Mouse (Mus musculus) ES-E14 (cell line): ENCODE results near the gene Gatad2b. TPM values are rescaled to one million over a fixed set of nuclear protein-coding genes. Genes with fewer than 3 reads are reported as not detected.

Experiments used
- DNase-seq: peaks from one replicate; pipeline ENCODE4 v3.0.0-alpha.2; 2013; ENCODE audit warnings: low read depth, low spot score
- H3K27ac ChIP-seq: 2 replicates; pipeline ENCODE4 v1.5.1; 2012; ENCODE audit warnings: low read depth, mild to moderate bottlenecking, low read length, moderate library complexity, mixed read lengths; ENCODE audit not compliant: poor library complexity, insufficient read depth, severe bottlenecking
- H3K36me3 ChIP-seq: 2 replicates; pipeline ENCODE4 v1.6.1; 2012; ENCODE audit warnings: mild to moderate bottlenecking, low read length, moderate library complexity, mixed read lengths; ENCODE audit not compliant: control insufficient read depth, poor library complexity, insufficient read depth, severe bottlenecking
- H3K4me1 ChIP-seq, 2 experiments: fragments of 150-350 bp in 1 of 2; sonication (generic) in 1 of 2; 2 replicates each; pipeline ENCODE4 v1.6.1; 2012; ENCODE audit warnings: low read length in 2 of 2, mild to moderate bottlenecking in 1 of 2, mixed read lengths in 1 of 2; ENCODE audit not compliant: control insufficient read depth in 2 of 2, insufficient read depth in 2 of 2, poor library complexity in 1 of 2
- H3K4me3 ChIP-seq, 2 experiments: fragments of 150-350 bp in 1 of 2; sonication (generic) in 1 of 2; 2 replicates each; pipeline ENCODE4 v1.5.1; 2012; ENCODE audit warnings: low read length in 2 of 2, low read depth in 1 of 2, mild to moderate bottlenecking in 1 of 2, mixed read lengths in 1 of 2; ENCODE audit not compliant: insufficient read depth in 1 of 2, poor library complexity in 1 of 2, severe bottlenecking in 1 of 2
- H3K9ac ChIP-seq: 2 replicates; pipeline ENCODE4 v1.6.1; 2012; ENCODE audit warnings: low read depth, mild to moderate bottlenecking, low read length, mixed read lengths; ENCODE audit not compliant: poor library complexity, insufficient read depth, severe bottlenecking
- H3K9me3 ChIP-seq: fragments of 150-350 bp; sonication (generic); 2 replicates; pipeline ENCODE4 v1.6.1; 2012; ENCODE audit warnings: low read depth, mild to moderate bottlenecking, low read length; ENCODE audit not compliant: control insufficient read depth, insufficient read depth
- CHD2 ChIP-seq: IDR thresholded peaks from 2 replicates; pipeline ENCODE4 v1.6.1; 2014; ENCODE audit warnings: mild to moderate bottlenecking, low read depth, low read length, inconsistent platforms
- HCFC1 ChIP-seq: IDR thresholded peaks from 2 replicates; pipeline ENCODE4 v1.6.1; 2012; ENCODE audit warnings: low read length, inconsistent platforms, borderline replicate concordance; ENCODE audit not compliant: insufficient read depth
- MAFK ChIP-seq: IDR thresholded peaks from 2 replicates; pipeline ENCODE4 v1.6.1; 2014; ENCODE audit warnings: mild to moderate bottlenecking, low read depth, low read length, inconsistent platforms; ENCODE audit not compliant: insufficient read depth
- ZC3H11A ChIP-seq: IDR thresholded peaks from 2 replicates; pipeline ENCODE4 v1.6.1; 2012; ENCODE audit warnings: low read depth, mild to moderate bottlenecking, inconsistent platforms, low read length, borderline replicate concordance
- ZNF384 ChIP-seq: IDR thresholded peaks from 2 replicates; pipeline ENCODE4 v1.6.1; 2012; ENCODE audit warnings: low read depth, low read length, inconsistent platforms
- in situ Hi-C, 2 experiments: fragments of 600-800 bp; cut with MboI; formaldehyde crosslinking; loops; one replicate each; pipeline ENCODE4 v1.15.1; 2025; ENCODE audit warnings: low sequenced_read_pairs in 2 of 2, inconsistent platforms in 1 of 2; ENCODE audit not compliant: unreplicated experiment in 2 of 2
- total RNA-seq: library from RNA; depleted of rRNA; stranded (reverse); fragments of 300-350 nt; gene quantifications from 2 replicates; pipeline ENCODE4 v1.2.3, GENCODE M21; 2012

Gene Gatad2b
- total RNA-seq, 1 experiment = 20.9 TPM

DNA sequence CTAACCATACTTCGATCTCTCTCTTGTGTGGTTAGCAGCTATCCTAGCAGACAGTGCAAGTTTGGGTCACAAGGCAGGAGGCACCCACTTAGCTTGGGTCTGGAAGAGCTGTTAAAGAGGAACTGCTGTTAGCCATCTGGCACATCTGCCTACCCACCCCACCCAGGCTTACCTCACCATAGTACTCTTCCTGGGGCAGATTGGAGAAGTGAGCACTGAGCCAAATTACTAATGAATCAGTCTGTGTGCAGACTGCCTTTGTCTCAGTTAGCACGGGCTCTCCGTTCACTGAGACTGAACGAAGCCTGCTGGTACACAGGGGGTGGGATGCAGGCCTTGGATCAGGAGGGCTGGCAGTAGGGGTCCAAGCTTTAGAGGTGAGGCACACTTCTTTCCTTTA is 90.7 kb downstream of the Gatad2b start:
- no peak for DNase-seq
- peaks cover 6 to 17% of the 10 kb centered on the region in 2 experiments; a peak in 3 of 4 replicates for H3K4me1 ChIP-seq
- H3K9me3 ChIP-seq = no peaks in the 10 kb centered on the region
- no peak overlapping the region for H3K9ac ChIP-seq
- no peak overlapping the region for H3K27ac ChIP-seq
- no peak overlapping the region for H3K4me3 ChIP-seq
- TF ChIP-seq ZNF384 (no peak), MAFK (no peak), HCFC1 (no peak), ZC3H11A (no peak), CHD2 (no peak)
- peaks cover 2% of the 10 kb centered on the region; the same call in 1 of the 2 replicates for H3K36me3 ChIP-seq
- in situ Hi-C loops = no loop called here

DNA sequence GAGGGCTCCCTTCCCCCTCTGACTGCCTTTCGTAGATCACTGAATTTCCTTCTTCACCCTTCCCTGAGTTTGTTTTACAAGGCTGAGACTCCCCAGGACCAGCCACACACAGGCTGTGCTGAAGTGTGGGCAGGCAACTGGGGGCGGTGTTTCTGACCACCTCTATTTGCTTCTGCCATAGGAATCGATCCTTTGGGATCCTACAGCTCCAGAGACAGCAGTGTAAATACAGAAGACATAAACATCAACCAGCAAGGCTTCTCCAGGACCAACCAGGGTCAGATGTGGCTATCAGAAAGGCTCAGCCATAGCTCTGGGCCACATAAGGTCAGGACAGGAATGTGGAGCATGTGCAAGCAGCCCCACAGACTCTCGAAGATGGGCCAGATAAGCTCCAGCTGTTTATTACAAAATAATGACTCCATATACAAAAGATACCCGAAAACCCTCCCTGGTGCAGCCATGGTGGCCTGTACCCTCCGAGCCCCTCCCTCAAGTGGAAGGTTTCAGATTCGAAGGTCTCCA is 91.9 kb downstream of the Gatad2b start:
- DNase-seq = no peak
- H3K36me3 ChIP-seq = peaks cover 2% of the 10 kb centered on the region; the same call in 1 of the 2 replicates
- no peak overlapping the region for H3K9ac ChIP-seq
- in situ Hi-C loops = no loop called here
- H3K27ac ChIP-seq = no peak overlapping the region
- H3K9me3 ChIP-seq = no peaks in the 10 kb centered on the region
- TF ChIP-seq ZC3H11A = no peak
- TF ChIP-seq CHD2 = no peak
- TF ChIP-seq HCFC1 = no peak
- no peak for TF ChIP-seq MAFK
- no peak for TF ChIP-seq ZNF384
- H3K4me1 ChIP-seq = peaks cover 6 to 17% of the 10 kb centered on the region in 2 experiments; a peak in 3 of 4 replicates
- H3K4me3 ChIP-seq = no peak overlapping the region

- no peak for TF ChIP-seq ZNF384
- TF ChIP-seq MAFK = no peak
- no peak for TF ChIP-seq ZC3H11A
- no peak for TF ChIP-seq HCFC1
- no peak for TF ChIP-seq CHD2
- in situ Hi-C loops = no loop called here
- peaks cover 9% of the 10 kb centered on the region for H3K36me3 ChIP-seq
- no peak for DNase-seq
- no peaks in the 10 kb centered on the region for H3K9me3 ChIP-seq
- H3K4me1 ChIP-seq = peaks cover 4 to 20% of the 10 kb centered on the region in 2 experiments; a peak in 3 of 4 replicates
- no peak overlapping the region for H3K27ac ChIP-seq
- H3K9ac ChIP-seq = no peak overlapping the region
- H3K4me3 ChIP-seq = no peak overlapping the region
Measured at GRCm38 (mm10) chr3:90386817-90387216, 93.8 kb downstream of the Gatad2b start.

- H3K4me3 ChIP-seq = no peak overlapping the region; a peak in 1 of 4 replicates
- no peak for TF ChIP-seq ZNF384
- TF ChIP-seq CHD2 = no peak
- TF ChIP-seq HCFC1 = no peak
- no peak for TF ChIP-seq MAFK
- no peak for TF ChIP-seq ZC3H11A
- no peak overlapping the region for H3K27ac ChIP-seq
- DNase-seq = no peak
- peaks cover 16% of the 10 kb centered on the region for H3K36me3 ChIP-seq
- H3K9ac ChIP-seq = no peak overlapping the region
- H3K4me1 ChIP-seq = peaks cover 4 to 20% of the 10 kb centered on the region in 2 experiments; a peak in 3 of 4 replicates
- in situ Hi-C loops = no loop called here
- no peaks in the 10 kb centered on the region for H3K9me3 ChIP-seq
Measured at GRCm38 (mm10) chr3:90387483-90387882, 94.5 kb downstream of the Gatad2b start.

GRCm38 (mm10) chr3:90388192-90388591 is 95.2 kb downstream of the Gatad2b start:
- H3K4me3 ChIP-seq = no peak overlapping the region; a peak in 1 of 4 replicates

More at GRCm38 (mm10) chr3:90388192-90388591, 95.2 kb downstream of the Gatad2b start:
- TF ChIP-seq ZNF384 = no peak
- TF ChIP-seq MAFK = no peak
- TF ChIP-seq ZC3H11A = no peak
- TF ChIP-seq HCFC1 = no peak
- TF ChIP-seq CHD2 = no peak
- Histone ChIP-seq H3K36me3 (peaks cover 23% of the 10 kb centered on the region), H3K4me1 (peaks cover 4 to 20% of the 10 kb centered on the region in 2 experiments; a peak in 3 of 4 replicates), H3K27ac (no peak overlapping the region), H3K9me3 (no peaks in the 10 kb centered on the region), H3K9ac (no peak overlapping the region)
- no peak for DNase-seq
- in situ Hi-C loops = no loop called here
